Mouse (Mus musculus) cerebellum, adult 9-11 months (tissue): ENCODE data around the gene Tdrd3.

ENCODE experiments used
- DNase-seq: peaks from one replicate; pipeline ENCODE4 v3.0.0; 2022

Gene Tdrd3

DNA sequence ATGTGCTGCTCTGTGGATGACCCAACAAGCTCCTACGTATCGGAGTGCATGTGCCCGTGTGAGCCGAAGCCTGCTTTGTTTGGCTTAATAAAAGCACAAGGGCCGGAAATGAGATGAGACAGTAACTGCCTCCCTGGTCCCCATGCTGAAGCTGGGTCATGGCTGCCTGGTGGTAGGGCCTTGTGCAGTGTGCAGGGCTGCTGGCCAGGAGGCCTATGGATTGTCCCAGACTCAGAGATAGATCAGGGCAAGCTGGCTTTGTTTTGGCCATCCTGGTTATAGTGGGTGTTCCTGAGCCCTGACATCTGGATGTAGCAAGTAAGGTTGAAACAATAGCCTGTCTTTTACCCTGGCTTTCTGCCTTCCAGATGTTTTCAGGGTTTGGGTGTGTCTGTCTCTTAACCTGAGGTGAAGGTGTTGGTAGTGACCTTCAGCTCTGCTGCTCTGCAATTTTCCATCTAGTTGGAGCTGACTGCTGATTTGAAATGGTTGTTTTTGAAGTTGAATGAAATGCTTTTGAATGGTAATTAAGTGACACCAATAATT is 39.3 kb downstream of the Tdrd3 start:
- no peak for DNase-seq

DNA sequence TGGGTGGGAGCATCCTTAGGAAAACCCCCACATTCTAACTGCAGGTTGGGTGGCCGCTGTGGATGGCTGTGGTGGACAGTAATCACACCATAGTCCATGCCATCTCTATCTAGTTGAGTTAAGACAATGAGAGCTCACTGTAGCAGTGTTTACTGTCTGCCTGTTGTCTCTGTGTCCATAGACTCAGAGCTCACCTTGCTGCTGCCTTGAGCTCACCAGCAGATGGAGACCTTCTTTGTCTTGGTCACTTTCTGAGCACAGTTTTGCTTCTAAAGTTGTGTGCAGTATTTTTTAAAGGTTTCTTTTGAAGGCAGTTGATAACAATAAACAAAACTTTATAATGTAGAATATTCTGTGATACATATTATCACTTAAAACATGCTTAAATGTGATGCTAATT is 43.3 kb downstream of the Tdrd3 start:
- no peak for DNase-seq

DNA sequence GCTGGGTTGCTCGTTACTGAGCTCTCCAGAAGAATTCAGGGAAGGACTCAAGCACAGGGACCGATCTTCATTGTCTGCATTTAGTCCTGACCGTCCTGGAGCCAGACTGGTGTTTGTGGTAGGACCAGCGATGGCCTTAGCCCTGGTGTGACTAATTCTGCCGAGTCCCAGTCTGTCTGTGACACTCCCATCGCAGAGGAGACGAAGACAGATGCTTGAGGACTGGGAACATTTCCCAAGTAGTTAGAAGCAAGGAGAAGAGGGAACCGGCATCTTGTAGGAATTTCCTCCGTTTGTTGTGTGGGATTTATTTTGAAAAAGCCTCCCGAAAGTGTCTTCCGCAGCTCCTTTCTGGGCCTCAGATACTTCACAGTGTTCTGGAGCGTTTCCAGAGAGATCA is 45.1 kb downstream of the Tdrd3 start:
- DNase-seq: no peak

DNA sequence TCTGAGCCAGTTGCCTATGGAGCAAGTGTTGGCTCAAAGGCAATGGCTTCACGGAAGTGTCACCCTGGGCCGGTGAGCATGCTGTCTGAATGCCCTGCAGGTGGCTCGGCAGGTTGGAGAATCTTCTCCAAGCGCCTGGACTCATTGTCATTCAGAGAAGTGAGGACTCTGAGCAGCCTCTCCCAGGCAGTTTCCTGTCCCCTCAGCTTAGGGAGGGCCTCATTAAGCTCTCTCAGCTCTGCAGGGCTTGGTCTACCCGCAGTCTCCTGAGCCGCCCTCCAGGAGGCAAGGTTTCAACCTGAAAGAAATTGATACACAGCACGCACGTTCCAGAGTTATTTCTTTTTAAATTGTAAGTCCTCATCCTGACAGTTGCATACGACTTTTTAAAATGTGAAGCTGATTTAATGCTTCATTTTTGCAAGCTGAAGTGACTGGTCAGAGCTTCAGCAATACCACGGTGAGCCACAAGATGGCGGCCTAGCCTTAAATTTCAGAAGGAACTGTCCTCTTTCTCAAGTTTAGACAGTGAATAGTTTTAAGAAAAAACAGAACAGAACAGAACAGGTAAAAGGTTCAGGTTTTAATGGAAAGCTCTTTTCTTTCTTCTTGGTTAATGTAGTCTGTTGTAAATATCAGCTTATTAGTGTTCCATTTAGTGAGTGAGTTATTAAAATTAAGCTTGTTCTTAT is 47.7 kb downstream of the Tdrd3 start:
- DNase-seq: peak; percentile 44

DNA sequence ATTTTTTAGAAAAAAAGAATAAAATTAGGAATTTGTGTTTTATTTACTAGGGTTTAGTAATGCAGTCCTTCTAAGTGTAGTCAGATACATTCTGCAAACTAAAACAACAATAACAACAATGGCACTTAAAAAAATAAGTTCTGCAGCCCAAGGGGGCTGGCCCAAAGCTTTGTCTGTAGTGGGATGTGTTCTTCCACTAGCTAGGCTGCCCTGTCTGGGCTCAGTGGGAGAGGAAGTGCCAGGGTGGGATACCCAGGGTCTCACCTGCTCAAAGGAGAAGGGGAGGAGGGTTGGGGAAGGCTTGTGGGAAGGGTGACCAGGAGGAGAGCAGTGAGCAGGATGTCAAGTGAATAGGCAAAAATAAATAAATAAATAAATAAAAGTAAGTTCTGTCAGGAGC is 48.2 kb downstream of the Tdrd3 start:
- no peak for DNase-seq

DNA sequence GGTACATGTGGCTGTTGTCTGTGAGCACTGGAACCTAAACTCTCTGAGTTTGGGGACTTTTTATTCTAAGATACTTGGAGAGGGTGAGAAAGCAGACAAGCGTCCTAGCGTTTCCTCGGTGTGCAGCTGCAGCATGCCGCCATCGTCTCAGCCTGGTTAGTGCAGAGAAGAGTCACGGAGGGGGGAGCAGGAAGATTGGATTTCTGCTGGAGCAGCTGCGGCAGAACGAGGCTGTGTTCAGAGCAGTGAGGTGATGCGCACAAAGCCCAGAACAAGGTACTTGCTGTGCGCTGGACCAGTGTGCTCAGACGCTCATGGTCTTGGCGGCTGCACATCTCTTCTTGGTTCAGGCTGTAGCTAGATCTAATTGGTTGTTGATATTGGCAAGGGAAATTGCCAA is 51.1 kb downstream of the Tdrd3 start:
- DNase-seq: no peak

DNA sequence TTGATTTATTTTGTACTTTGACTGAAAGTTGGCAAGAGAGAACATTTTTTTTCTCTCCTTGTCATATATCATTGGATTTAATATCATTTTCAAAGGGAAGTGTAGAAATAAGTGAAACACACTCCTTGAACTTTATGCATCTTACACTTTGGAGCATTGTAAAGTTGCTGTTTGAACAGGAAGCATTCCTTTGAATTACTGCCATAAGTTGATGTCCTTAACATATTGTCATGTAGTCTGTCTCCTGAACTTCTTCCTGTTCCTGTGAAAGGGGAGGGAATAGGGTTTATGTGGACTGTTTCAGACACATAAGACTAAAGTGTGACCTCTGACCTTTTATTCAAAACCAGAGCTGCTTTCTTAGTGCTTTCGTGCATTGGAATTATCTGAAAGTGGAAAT is 55.1 kb downstream of the Tdrd3 start:
- DNase-seq: no peak

DNA sequence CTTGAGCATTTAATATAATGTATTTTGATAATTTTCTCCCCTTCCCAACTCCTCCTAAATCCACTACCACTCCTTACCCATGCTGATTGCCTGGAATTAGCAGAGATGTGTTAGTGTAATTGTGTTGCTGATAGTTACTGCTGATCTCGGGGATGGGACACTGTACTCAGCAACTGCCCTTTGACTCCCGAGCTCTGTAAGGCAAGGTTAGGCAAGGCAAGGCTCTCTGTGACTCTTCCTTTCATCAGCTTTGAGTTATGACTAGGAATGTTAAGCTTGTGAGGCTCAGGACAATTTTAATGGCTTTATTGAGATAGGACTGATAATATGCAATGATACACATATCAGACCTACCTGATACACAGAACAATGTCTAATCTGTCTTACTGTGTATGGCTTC is 56.3 kb downstream of the Tdrd3 start:
- DNase-seq: no peak

DNA sequence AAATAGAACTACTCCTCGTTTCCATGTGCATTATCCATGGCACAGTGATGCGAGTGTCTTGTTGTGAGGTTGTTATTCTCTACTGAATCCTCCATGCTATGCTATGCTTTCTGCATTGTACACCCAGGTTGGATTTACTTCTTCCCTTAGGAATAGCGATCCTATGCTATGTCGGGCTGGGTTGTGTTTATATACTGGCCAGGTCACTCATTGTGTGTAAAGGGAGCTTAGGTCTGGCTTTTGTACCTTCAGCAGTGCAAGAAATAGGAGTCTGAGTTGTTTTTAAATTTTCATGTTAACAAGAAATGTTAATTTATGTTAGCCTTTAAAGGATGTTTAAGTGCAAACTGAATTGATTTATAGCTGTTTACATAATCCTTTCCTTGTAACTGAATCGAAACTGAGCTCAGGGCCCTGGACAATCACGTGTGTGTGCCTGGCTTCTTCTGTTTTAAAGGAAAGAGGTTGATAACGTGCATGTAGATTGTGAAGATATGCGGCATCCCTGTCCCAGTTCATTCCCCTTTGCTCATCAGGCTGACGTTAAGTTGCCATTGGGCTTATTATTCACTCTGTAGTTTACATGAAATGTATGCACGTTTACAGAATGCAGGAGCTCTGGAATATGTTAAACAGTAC is 59.4 kb downstream of the Tdrd3 start:
- no peak for DNase-seq

DNA sequence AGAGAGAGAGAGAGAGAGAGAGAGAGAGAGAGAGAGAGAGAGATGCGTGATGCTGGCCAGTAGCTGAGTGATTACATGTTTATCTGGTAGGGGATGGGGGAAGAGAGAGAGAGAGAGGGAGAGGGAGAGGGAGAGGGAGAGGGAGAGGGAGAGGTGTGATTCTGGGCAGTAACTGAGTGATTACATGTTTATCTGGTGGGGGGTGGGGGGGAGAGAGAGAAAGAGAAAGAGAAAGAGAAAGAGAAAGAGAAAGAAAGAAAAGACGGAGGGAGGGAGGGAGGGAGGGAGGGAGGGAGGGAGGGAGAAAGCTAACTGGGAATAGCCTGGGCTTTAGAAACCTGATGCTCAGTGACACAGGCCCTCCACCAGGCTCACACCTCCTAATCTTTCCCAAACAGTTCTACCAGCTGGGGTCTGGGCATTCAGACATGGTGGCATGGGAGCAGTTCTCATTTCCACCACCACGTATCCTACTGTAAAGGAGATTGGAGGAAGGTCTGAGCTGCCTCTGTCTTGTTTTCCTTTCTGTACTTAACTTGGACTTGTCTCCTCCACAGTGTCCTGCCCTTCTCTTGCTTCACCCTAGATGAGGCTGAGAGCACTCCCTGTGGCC is 62.0 kb downstream of the Tdrd3 start:
- no peak for DNase-seq

DNA sequence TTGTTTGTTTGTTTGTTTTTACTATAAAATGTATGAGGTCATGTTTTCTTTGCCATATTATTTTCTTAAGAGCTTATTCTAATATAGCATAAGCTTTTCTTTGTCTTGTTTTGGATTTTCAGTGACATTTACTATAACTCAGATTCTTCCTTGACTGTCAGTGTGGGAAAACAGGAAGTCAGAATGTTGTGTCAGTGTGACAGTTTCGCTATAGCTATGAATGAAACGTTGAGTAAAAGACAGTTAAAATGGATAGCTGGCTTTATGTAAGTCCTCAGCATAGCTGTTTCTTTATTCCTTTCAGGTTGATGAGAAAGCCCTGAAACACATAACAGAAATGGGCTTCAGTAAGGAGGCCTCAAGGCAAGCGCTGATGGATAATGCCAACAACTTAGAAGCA is 69.4 kb downstream of the Tdrd3 start:
- no peak for DNase-seq

DNA sequence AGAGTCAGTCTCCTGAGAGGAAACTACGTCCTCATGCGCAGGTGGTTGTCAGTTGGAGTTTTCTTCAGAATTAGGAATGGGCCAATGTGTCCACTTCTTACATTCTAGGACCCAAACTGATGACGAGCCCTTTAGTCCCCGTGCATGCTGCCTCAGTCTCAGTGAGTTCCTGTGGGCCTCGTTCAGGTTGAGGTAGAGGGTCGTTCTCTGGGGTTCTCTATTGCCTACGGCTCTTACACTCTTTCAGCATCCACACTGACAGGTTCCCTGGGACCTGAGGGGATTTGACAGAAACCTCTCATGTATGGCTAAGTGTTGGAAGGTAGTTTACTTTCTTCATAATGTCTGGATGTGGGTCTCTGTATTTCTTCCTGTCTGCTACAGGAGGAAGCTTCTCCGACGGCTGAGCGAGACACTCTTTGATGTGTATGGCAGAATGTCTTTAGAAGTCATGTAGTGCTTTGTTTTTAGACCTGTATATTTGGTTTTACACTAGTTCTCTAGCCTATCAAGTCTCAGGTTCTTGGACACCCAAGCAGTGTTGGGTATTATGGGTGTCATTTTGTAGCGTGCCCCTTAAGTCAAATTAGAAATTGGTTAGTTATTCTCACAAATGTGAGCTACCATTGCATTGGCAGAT is 81.6 kb downstream of the Tdrd3 start:
- DNase-seq: no peak

DNA sequence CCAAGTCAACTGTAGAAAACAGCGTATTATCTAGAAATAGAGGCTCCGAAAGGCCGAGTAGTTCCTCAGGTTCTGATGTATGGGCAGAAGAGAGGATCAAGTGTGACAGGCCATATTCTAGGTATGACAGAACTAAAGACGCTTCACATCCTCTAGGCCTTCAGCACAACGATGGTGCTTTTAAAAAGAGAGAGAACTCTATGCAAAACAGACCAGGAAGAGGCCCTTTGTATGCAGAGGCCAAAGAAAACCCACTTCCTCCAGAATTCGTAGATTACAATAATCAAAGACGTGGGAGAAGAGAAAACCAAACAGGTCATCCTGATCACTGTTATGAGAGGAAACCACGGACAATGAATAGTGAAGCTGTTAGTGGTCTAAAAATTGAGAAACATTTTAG is 89.5 kb downstream of the Tdrd3 start:
- no peak for DNase-seq

DNA sequence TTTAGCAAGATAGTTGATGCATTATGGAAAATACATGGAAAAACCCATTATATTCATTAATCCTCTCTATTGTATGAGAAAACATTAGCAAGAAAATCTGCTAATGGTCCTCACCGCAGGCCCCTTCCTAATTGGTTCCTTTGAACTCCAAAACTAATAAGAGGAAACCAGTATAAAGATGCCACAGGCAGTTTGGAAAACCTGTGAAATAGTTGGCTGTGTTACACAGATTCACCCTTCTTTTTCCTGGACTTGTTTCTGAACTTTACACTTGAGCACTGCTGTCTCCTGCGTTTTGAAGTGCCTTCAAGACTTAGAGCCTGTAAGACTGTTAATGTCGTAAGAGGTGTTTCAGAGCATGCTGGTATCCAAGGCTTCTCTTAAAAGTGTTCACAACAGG is 98.8 kb downstream of the Tdrd3 start:
- no peak for DNase-seq

DNA sequence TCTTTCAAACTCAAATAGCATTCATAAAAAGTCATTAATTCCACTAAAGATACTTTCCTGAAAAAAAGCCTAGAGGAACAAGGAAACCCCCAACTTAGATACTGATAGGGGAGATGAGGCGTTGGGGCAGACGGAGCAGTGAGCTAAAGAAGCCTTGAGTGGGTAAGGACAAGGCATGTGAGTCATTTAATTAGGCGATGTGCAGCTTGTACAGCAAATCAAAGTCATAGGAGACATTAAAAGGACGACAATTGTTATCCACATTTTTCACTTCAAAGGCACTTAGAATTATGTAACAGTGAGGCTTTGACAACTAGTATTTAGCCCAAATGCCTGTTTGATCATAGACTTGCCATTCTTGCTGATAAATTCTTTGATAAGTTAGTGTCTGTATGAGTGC is 100.9 kb downstream of the Tdrd3 start:
- DNase-seq: no peak

DNA sequence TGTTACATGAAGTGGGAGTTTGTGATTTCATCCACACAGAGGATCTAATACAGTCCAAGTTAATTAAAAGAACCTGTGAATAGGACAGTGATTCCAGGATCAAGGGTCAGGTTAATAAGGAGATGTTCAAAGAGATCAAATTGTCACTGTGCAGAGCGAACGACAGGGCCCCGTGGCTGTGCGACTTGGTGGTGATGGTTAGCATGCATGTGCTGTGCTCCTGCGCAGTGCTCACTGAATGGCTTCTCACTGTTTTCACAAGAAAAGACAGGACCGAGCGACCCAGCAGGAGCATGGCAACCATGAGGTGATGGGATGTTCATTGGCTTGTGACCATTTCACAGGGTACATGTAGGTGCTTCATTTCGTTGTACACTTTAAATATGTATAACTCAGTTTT is 115.4 kb downstream of the Tdrd3 start:
- DNase-seq: no peak

DNA sequence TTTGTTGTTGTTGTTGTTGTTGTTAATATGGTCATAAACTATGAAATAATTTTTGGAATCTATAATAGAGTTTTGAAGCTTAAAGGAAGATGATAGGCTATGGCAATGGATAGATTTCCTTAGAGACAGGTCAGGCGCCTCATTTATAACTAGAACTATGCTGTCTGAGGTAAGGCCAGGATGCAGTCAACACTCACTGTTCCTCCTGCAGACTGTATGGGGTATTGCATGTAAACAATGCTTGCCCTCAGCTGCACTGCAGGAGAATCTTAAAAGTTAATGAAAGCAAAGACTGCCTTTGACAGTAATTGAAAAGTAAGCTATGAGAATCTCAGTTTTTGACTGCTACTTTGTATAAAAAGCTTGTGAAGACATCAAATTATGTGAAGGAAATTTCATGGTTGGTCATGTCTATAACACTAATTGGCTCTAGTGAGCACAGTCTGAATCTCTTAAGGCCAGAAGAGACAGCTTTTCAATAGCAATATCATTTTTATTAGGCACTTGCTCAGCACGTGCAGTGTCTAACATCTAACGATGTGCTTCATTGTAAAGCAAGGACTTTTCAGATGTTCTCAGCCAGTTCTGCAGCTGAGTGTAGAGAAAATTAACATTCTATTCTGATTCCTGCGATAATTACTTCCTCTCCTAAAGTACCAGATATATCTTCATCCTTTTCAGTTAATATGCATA is 120.8 kb downstream of the Tdrd3 start:
- no peak for DNase-seq

DNA sequence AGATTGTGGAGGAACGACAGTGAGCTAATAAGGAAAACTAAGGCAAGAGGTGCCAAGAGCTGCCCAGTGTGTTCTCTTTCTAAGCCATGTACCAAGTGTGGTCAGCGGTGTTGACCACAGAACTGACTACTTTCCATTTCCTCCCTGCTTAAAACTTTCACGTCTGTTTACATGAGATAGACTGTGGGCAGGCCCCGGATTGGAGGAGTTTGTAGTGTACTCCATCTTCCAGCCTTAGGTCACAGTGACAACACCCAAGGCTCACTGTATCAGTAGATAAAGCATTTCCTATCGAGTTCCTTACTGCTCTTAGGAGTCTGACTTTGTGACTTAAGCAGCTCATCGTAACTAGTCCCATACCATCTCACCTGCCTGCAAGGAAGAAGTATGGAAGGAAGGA is 133.5 kb downstream of the Tdrd3 start:
- no peak for DNase-seq

DNA sequence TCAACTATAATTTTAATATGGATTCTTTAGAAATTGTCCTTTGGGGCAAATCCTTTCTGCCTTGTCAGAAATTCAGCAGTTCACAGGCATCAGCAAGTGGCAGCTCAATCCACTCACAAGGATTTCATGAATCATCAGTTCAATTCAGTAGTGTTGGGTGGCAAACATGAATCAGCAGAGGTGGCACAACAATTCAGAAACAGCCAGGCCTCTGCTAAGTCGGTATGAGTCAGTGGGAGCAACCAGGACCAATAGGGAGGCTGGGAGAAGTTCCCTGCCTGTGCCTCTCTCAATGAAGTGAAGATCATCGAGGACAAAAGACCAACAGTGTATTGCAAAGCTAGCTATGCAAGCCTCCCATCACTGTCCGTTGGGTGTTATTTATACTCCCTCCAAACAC is 135.8 kb downstream of the Tdrd3 start:
- no peak for DNase-seq

DNA sequence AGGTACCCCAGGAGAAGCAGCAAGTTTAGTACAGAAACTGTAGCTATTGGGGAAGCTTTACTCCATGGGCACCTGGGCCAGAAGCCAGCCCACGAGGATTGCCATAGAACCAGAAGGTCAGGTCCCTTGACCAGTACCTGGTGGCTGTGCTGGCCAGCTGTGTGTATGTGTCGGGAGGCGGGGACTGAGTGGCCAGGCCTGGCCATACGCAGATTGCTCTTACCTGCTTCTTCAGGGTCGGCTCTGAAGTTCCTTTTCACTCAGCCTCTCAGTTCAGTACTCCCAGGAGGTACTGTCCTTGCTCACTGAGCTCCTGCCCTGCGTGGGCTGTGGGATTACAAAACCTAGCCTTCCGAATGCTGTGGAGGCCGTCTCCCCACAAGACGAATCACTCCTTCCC is 147.4 kb downstream of the Tdrd3 start:
- DNase-seq: no peak

DNA sequence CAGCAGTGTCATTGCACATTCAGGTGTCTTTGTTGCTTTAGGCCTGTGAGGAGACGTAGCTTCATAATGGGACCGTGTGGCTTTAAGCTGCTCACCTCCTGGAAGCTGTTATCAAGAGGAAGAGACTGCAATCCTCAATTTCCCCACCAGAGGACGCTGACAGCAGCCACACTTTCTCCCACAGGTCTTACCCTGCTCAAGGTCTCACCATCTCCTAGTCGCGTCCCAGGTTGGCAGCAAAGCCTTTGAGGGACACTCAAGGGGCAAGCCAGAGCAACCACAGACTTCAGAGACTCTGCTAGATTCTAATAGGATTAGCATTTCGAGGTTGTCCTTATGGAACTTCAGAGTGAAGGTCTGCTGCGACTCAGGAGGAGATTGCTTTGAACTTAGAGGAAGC is 149.8 kb downstream of the Tdrd3 start:
- DNase-seq: no peak

DNA sequence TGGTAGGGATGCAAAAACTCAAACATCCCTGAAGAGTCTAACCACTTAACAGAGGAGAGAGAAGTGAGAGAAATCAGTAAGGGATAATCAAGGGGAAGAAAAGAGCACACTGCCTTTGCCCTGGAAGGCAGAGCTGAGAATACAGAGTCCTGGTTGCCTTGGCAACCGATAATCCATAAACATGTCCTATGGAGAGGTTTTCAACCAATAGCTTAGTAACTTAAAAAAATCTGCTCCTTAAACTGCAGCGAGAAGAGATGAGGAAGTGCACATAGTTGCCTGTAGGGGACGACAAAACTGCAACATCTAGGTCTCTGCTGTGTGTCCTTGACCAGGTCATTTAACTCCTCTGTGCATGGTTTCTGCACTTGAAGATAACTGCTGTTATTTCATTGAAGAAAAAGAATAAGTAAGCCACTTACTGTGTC is 150.6 kb downstream of the Tdrd3 start:
- DNase-seq: no peak
